In genomic region chr6:88779755-88780154, GRCm38 (mm10) we compare ENCODE assay signal across 31 mouse cellular contexts.
"Had no signal": no experiment of that assay in that cellular context is flagged by ENCODE, and none has a peak within 500 bp of the region (broad histone marks: within the 10 kb centered on the region; RNA-seq: fewer than 3 reads in every experiment).

No protein-coding gene starts in this region.

- H3K4me2 ChIP-seq: limb, embryonic 12.5 days; limb, embryonic 13.5 days; limb, embryonic 15.5 days; liver, embryonic 11.5 days; liver, embryonic 12.5 days; liver, embryonic 13.5 days; liver, embryonic 15.5 days; lung, embryonic 14.5 days; lung, embryonic 15.5 days; midbrain, embryonic 11.5 days; midbrain, embryonic 12.5 days; midbrain, embryonic 13.5 days; midbrain, embryonic 15.5 days had no signal

- H3K9me3 ChIP-seq: limb, embryonic 10.5 days; limb, embryonic 12.5 days; limb, embryonic 13.5 days; limb, embryonic 15.5 days; liver, embryonic 12.5 days; liver, embryonic 13.5 days; liver, embryonic 15.5 days; lung, embryonic 15.5 days; megakaryocyte, embryonic 14.5 days; midbrain, embryonic 10.5 days; midbrain, embryonic 12.5 days; midbrain, embryonic 13.5 days; midbrain, embryonic 15.5 days had no signal

- H3K4me3 ChIP-seq: limb, embryonic 10.5 days; limb, embryonic 12.5 days; limb, embryonic 13.5 days; limb, embryonic 15.5 days; liver, embryonic 12.5 days; liver, embryonic 13.5 days; liver, embryonic 15.5 days; lung, embryonic 15.5 days; megakaryocyte, embryonic 14.5 days; midbrain, embryonic 10.5 days; midbrain, embryonic 12.5 days; midbrain, embryonic 13.5 days; midbrain, embryonic 15.5 days; myocyte had no signal

- H3K36me3 ChIP-seq: limb, embryonic 10.5 days; limb, embryonic 12.5 days; limb, embryonic 13.5 days; limb, embryonic 15.5 days; lung, embryonic 15.5 days; midbrain, embryonic 10.5 days; midbrain, embryonic 12.5 days; midbrain, embryonic 13.5 days; midbrain, embryonic 15.5 days had no signal

- DNase-seq: left cerebral cortex, postnatal 4 days; liver; liver, embryonic 13.5 days; liver, postnatal 0 days; lung, adult 18-20 months; lung, adult 2 months; lung, embryonic 14.5 days; lung, postnatal 10 days; lung, postnatal 14 days; lung, postnatal 36 days; lung, postnatal 4 days; midbrain, embryonic 14.5 days had no signal

- H3K27ac ChIP-seq: limb, embryonic 10.5 days; limb, embryonic 12.5 days; limb, embryonic 13.5 days; limb, embryonic 15.5 days; liver, embryonic 15.5 days; lung, embryonic 15.5 days; macrophage; midbrain, embryonic 10.5 days; midbrain, embryonic 12.5 days; midbrain, embryonic 13.5 days; midbrain, embryonic 15.5 days had no signal

- H3K9ac ChIP-seq: limb, embryonic 12.5 days; limb, embryonic 13.5 days; limb, embryonic 15.5 days; liver, embryonic 13.5 days; liver, embryonic 14.5 days; liver, embryonic 15.5 days; liver, postnatal 0 days; lung, embryonic 14.5 days; lung, embryonic 15.5 days; midbrain, embryonic 12.5 days; midbrain, embryonic 13.5 days; midbrain, embryonic 15.5 days had no signal

- ATAC-seq: liver, embryonic 12.5 days; liver, postnatal 0 days; lung, postnatal 0 days; midbrain, embryonic 13.5 days; midbrain, embryonic 15.5 days; midbrain, embryonic 16.5 days had no signal

- H3K27me3 ChIP-seq: limb, embryonic 13.5 days; limb, embryonic 15.5 days; liver, embryonic 13.5 days; liver, embryonic 15.5 days; lung, embryonic 15.5 days; midbrain, embryonic 12.5 days; midbrain, embryonic 13.5 days; midbrain, embryonic 15.5 days had no signal
